Mouse (Mus musculus): ENCODE measurements around the gene Gm20403. TPM values are rescaled to one million over a fixed set of nuclear protein-coding genes. Genes with fewer than 3 reads are reported as not detected.

Gm20403 gene
- polyA plus RNA-seq, 1 experiment from 2014 or later, result not detected

DNA sequence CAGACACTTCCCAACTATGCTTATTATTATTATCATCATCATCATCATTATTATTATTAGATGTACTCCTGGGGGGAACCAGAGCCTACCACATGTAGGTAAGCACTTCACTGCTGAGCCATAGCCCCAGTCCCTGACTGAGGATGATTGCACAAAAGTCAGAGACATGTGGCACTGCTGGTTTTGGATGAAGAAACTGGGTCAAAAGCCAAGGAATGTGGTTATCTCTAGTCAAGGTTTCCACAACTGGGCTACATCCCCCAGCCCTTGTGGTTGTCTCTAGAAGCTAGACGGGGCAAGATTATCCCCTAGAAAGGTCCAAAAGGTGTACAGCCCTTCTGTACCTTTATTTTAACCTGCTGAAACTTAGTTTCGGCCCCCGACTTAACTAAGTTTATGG lies 6.5 kb upstream of the Gm20403 start:
- no peak overlapping the region for H3K4me3 ChIP-seq (replicated peaks)
- no peak overlapping the region for H3K27ac ChIP-seq
- H3K9ac ChIP-seq (replicated peaks), result no peak overlapping the region
- WGBS, result 59% methylated on average over 3 of the region's 3 CpGs
- H3K9me3 ChIP-seq, result no peaks in the 10 kb centered on the region
- H3K4me1 ChIP-seq (replicated peaks), result 0 out of 2 replicates have a peak, but pooled peaks cover 3% of the 10 kb centered on the region
- H3K27me3 ChIP-seq, result no peaks in the 10 kb centered on the region
- no peak for ATAC-seq (ENCODE audit: insufficient number of reproducible peaks, insufficient read depth, low FRiP score, low TSS enrichment, low read depth)
- H3K4me2 ChIP-seq, result no peak overlapping the region
- H3K36me3 ChIP-seq, result no peaks in the 10 kb centered on the region

DNA sequence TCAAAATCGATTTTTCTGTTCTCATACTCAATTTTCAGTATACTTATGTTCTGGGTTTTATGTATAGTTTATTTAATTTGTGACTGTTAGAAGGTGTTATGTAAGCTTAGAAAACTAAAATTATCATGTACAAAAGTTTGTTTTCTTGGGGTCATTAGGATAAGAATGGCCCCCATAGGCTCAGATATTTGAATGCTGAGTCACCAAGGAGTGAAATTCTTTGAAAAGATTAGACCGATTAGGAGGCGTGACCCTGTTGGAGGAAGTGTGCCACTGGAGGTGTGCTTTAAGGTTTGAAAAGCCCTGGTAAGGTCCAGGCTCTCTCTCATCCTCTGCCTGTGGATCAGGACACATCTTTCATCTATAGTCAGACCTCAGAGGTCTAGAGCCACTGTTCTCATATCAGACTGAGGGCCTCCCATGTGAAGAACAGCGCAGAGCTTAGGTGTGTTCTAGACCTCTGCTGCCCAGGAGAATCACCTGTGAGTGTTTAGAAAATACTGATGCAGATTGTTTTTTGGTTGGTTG lies 2.1 kb upstream of the Gm20403 start:
- Histone ChIP-seq H3K4me3 (replicated peaks) (no peak overlapping the region), H3K27ac (no peak overlapping the region), H3K9ac (replicated peaks) (no peak overlapping the region), H3K4me2 (no peak overlapping the region), H3K9me3 (no peaks in the 10 kb centered on the region), H3K4me1 (replicated peaks) (peaks cover 6% of the 10 kb centered on the region; the same call in 1 of the 2 replicates), H3K27me3 (no peaks in the 10 kb centered on the region), H3K36me3 (no peaks in the 10 kb centered on the region)
- no peak for ATAC-seq (ENCODE audit: insufficient number of reproducible peaks, insufficient read depth, low FRiP score, low TSS enrichment, low read depth)
- 85% methylated on average over 4 of the region's 4 CpGs for WGBS

DNA sequence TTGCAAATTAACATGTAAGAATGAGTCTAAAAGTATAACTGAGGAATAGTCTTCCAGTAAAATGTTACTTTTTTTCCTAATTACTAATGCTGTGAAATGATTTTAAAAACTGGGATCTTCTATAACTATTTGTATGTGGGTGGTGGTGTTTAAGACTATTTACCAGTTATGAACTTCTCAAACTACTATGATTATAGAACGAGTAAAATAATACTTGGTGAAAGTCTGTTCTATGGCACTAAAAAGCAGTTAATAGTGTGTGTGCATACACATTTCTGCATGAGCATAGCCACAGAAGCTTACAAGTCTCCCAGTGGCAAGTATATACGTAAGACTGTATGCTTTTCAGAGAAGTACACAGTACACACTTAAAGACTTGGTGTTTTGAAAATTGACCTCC lies 827 bp upstream of the Gm20403 start:
- ATAC-seq (ENCODE audit: insufficient number of reproducible peaks, insufficient read depth, low FRiP score, low TSS enrichment, low read depth), result no peak
- H3K9ac ChIP-seq (replicated peaks), result no peak overlapping the region
- peaks cover 2% of the 10 kb centered on the region; the same call in 1 of the 2 replicates for H3K36me3 ChIP-seq
- no peak overlapping the region for H3K4me3 ChIP-seq (replicated peaks)
- no peaks in the 10 kb centered on the region for H3K27me3 ChIP-seq
- no peak overlapping the region for H3K4me2 ChIP-seq
- H3K9me3 ChIP-seq, result no peaks in the 10 kb centered on the region
- 77% methylated on average over 2 of the region's 2 CpGs for WGBS
- H3K27ac ChIP-seq, result no peak overlapping the region
- H3K4me1 ChIP-seq (replicated peaks), result peaks cover 6% of the 10 kb centered on the region; the same call in 1 of the 2 replicates

DNA sequence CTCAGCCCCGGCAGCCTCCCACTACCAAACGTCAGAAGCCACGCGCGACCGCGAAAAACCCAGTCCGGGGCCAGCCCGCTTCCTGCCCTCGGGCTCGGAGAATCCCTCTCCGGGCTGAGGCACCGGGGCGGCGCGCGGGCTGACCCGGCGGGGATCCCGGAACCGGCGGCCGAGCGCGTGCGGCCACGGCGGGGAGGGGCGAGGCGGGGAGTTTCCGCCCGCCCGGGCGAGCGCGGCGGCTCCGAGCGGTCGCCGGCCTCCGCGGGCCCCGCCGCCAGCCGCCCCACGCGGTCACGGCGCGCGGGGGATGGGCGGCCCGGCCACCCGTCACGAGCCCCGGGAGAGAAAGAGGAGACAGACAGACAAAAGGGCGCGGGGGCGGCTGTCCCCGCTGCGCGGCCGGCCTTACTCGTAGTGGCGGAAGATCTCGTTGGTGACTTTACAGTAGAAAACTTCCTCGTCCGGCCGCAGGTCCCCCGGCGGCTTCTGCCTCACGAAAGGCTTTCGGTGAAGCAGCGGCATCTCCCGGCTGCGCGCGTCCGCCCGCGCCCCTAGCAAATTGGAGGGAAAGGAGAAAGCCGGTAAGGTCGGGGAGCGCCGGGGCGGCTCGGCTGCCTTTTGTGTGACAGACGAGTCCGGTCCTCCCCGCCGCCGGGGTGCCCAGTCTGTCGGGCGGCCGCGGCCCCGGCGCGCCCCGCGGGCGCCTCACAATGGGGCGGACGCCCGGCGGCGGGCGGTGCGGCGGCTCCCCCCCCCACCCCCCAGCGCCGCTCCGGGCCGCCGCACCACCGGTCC lies 875 bp downstream of the Gm20403 start:
- H3K4me2 ChIP-seq, result peak overlapping the region; percentile 84
- peak overlapping the region; percentile 92 for H3K27ac ChIP-seq
- peaks cover 6% of the 10 kb centered on the region; the same call in 1 of the 2 replicates for H3K4me1 ChIP-seq (replicated peaks)
- H3K4me3 ChIP-seq (replicated peaks), result peak overlapping the region; percentile 90
- WGBS, result under 1% methylated on average over 117 of the region's 117 CpGs
- peaks cover 9% of the 10 kb centered on the region; the same call in 1 of the 2 replicates for H3K36me3 ChIP-seq
- no peaks in the 10 kb centered on the region for H3K9me3 ChIP-seq
- no peaks in the 10 kb centered on the region for H3K27me3 ChIP-seq
- no peak for ATAC-seq (ENCODE audit: insufficient number of reproducible peaks, insufficient read depth, low FRiP score, low TSS enrichment, low read depth)
- H3K9ac ChIP-seq (replicated peaks), result peak overlapping the region; percentile 93

DNA sequence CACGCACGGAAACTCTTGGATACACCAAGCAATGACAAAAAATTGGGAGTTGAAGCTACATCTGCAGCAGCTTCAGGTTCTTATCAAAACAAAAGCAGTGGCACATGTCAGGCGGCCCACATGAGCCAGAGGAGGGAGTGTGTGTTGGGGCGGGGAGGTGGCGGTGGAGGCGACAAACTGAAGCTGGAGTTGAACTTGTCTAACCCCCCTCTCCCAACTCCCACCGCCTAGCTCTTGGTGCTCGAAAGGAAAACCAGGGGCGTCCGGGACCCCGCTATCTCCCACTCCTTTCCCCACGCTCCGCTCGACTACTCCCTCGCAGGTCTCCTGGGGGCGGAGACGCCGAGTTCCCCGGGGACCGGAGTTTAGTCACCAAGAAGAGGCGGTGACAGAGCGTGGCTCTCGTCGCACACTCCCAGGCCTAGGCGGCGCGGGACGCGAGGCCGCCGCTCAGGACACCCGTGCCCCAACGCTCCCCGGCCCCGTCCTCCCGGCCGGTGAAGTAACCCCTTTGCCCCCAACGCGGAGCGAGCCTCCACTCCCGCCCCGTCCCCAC lies 1.6 kb downstream of the Gm20403 start:
- Histone ChIP-seq H3K9me3 (no peaks in the 10 kb centered on the region), H3K4me3 (replicated peaks) (peak overlapping the region; percentile 90), H3K9ac (replicated peaks) (peak overlapping the region; percentile 93), H3K36me3 (peaks cover 12% of the 10 kb centered on the region; the same call in 1 of the 2 replicates), H3K27me3 (no peaks in the 10 kb centered on the region), H3K27ac (peak overlapping the region; percentile 92), H3K4me2 (peak overlapping the region; percentile 84), H3K4me1 (replicated peaks) (peaks cover 6% of the 10 kb centered on the region; the same call in 1 of the 2 replicates)
- peak; percentile 66 for ATAC-seq (ENCODE audit: insufficient number of reproducible peaks, insufficient read depth, low FRiP score, low TSS enrichment, low read depth)
- WGBS, result 1% methylated on average over 42 of the region's 42 CpGs

DNA sequence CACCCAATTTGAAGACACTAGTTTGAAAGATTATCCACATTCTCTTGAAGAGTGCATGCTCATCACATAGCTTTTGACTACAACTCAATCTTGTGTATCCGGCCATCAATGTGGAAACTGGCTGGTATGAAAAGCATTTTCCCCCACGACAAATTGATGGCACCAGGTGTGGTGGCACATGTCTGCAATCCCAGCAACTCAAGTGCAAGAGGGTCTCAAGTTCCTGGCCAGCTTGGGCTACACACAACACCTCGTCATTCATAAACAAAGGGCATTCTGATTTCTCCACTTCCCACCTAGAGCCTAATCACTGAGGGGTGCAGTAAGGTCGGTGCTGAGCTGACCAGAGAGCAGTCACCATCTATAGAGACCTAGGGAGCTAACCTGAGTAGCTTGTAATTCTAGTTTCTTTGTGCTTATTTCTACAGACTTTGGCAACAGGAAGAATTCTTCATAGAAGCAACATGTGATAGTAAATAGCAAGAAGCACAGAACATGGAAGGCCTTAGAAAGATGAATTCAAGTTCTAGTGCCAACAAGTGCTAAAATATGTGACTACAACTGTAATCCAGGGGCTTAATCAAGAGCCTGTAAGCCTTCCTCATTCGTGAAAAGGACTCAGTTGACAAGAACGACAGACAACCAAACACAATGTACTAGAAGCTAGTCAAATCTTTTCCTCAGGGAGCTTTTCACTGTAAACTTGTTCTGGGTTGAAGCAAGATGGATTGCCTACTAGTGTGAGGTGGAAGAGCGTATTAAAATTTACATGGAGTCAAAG lies 3.2 kb downstream of the Gm20403 start:
- Histone ChIP-seq H3K4me2 (no peak overlapping the region), H3K27ac (no peak overlapping the region), H3K9ac (replicated peaks) (no peak overlapping the region), H3K9me3 (no peaks in the 10 kb centered on the region), H3K4me3 (replicated peaks) (no peak overlapping the region), H3K4me1 (replicated peaks) (peaks cover 6% of the 10 kb centered on the region; the same call in 1 of the 2 replicates), H3K36me3 (peaks cover 12% of the 10 kb centered on the region; the same call in 1 of the 2 replicates), H3K27me3 (no peaks in the 10 kb centered on the region)
- WGBS, result 77% methylated on average over 7 of the region's 7 CpGs
- ATAC-seq (ENCODE audit: insufficient number of reproducible peaks, insufficient read depth, low FRiP score, low TSS enrichment, low read depth), result no peak

DNA sequence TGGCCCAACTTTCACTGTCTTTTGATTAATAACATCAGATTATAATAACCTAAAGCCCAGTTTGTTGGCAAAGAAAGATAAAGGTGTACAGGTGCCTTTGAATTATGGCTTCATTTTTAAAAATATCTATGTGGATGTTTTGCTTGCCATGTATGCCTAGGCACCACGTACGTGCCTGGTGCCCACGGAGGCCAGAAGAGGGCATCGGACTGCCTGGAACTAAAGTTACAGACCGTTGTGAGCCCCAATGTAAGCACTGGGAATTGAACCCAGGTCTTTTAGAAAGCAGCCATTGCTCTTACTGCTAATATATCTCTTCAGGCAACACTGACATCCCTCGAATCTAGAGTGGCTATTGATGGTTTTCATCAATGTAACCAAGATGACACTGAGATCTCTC lies 4.4 kb downstream of the Gm20403 start:
- Histone ChIP-seq H3K4me3 (replicated peaks) (no peak overlapping the region), H3K36me3 (peaks cover 12% of the 10 kb centered on the region; the same call in 1 of the 2 replicates), H3K4me2 (no peak overlapping the region), H3K9me3 (no peaks in the 10 kb centered on the region), H3K27ac (no peak overlapping the region), H3K4me1 (replicated peaks) (peaks cover 6% of the 10 kb centered on the region; the same call in 1 of the 2 replicates), H3K9ac (replicated peaks) (no peak overlapping the region), H3K27me3 (no peaks in the 10 kb centered on the region)
- 84% methylated on average over 6 of the region's 6 CpGs for WGBS
- ATAC-seq (ENCODE audit: insufficient number of reproducible peaks, insufficient read depth, low FRiP score, low TSS enrichment, low read depth), result no peak

DNA sequence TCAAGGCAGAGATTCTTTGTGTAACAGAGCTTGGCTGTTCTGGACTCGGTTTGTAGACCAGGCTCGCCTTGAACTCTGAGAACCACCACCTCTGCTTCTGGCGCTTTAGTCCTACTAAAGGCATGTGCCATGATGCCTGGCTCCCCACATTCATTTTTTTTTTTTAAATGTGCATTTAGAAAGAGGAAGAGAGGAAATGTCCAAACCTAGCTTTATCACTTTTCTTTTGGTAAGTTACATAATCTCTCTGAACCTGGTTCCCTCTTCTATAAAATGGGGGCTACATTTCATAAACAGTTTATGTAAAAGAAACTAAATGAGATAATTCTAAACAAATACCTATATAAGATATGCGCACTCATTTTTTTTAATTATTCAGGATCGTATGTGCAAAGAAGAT lies 5.4 kb downstream of the Gm20403 start:
- ATAC-seq (ENCODE audit: insufficient number of reproducible peaks, insufficient read depth, low FRiP score, low TSS enrichment, low read depth), result no peak
- Histone ChIP-seq H3K9me3 (no peaks in the 10 kb centered on the region), H3K4me3 (replicated peaks) (no peak overlapping the region), H3K9ac (replicated peaks) (no peak overlapping the region), H3K4me1 (replicated peaks) (peaks cover 13% of the 10 kb centered on the region), H3K36me3 (peaks cover 12% of the 10 kb centered on the region; the same call in 1 of the 2 replicates), H3K27ac (no peak overlapping the region), H3K4me2 (no peak overlapping the region), H3K27me3 (no peaks in the 10 kb centered on the region)
- 90% methylated on average over 5 of the region's 5 CpGs for WGBS

DNA sequence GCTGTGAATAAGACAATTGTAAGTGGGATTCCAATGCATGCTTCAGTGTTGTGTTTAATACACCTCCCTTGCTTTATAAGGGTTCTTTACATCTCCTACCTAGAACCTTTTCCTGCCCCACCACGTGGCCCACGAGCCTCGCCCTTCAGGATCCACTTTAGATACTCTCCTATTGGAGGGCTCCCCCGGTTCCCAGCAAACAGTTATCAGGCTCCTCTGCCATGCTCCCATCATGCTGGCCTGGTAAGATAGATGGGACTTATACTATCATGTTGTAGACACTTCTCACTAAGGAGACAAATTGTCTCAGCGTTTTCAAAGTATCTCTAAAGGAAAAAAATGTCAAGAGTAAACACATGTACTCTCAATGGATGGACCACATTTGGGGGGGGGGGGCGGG lies 5.8 kb downstream of the Gm20403 start:
- H3K4me3 ChIP-seq (replicated peaks), result no peak overlapping the region
- peaks cover 18% of the 10 kb centered on the region for H3K4me1 ChIP-seq (replicated peaks)
- no peak overlapping the region for H3K4me2 ChIP-seq
- H3K9me3 ChIP-seq, result no peaks in the 10 kb centered on the region
- H3K27ac ChIP-seq, result no peak overlapping the region
- peaks cover 12% of the 10 kb centered on the region; the same call in 1 of the 2 replicates for H3K36me3 ChIP-seq
- WGBS, result 80% methylated on average over 6 of the region's 6 CpGs
- H3K9ac ChIP-seq (replicated peaks), result no peak overlapping the region
- no peaks in the 10 kb centered on the region for H3K27me3 ChIP-seq
- ATAC-seq (ENCODE audit: insufficient number of reproducible peaks, insufficient read depth, low FRiP score, low TSS enrichment, low read depth), result no peak

DNA sequence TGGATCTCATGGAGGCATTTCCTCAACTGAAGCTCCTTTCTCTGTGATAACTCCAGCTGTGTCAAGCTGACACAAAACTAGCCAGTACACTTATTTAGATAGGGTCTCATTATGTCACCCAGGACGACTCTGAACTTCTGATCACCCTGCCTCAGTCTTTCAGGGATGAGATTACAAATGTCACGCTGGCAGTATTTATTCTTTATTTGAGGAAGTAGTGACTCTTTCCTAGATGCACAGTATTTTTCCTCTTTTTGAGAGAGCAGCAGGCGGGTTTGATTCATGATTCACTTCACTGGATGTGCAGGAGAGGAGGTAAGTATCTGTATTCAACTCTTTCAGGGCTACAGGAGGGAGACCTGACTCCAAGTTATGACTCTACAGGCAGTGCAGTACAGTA lies 17.3 kb downstream of the Gm20403 start:
- Histone ChIP-seq H3K27me3 (no peaks in the 10 kb centered on the region), H3K9me3 (no peaks in the 10 kb centered on the region), H3K4me2 (no peak overlapping the region), H3K4me3 (replicated peaks) (no peak overlapping the region), H3K36me3 (peaks cover 62% of the 10 kb centered on the region), H3K4me1 (replicated peaks) (no peaks in the 10 kb centered on the region), H3K27ac (no peak overlapping the region), H3K9ac (replicated peaks) (no peak overlapping the region)
- no peak for ATAC-seq (ENCODE audit: insufficient number of reproducible peaks, insufficient read depth, low FRiP score, low TSS enrichment, low read depth)
- 87% methylated on average over 3 of the region's 3 CpGs for WGBS

All from limb, embryonic 12.5 days (tissue).